Mouse (Mus musculus): ENCODE measurements around the gene Zfp668. TPM values are rescaled to one million over a fixed set of nuclear protein-coding genes. Genes with fewer than 3 reads are reported as not detected.

Gene Zfp668
- total and polyA plus RNA-seq, 3 experiments = 2.4 to 8.6 (median 5.9) TPM

GRCm38 (mm10) chr7:127815116-127815665, 61.4 kb downstream of the Zfp668 start:
- dilution Hi-C loops (cut with MboI; ENCODE audit: extremely low pct_ligation_motif_present, extremely low pct_unique_long_range_greater_than_20kb, low sequenced_read_pairs) = no loop called here
- no peak for TF ChIP-seq CHD2 (IDR thresholded peaks at IDR 0.05; ENCODE audit: low read length)
- TF ChIP-seq MAZ (IDR thresholded peaks at IDR 0.05; ENCODE audit: low read depth, low read length) = no peak
- TF ChIP-seq NRF1 (IDR thresholded peaks at IDR 0.05; ENCODE audit: low read depth, low read length) = no peak
- no peak for TF ChIP-seq RAD21 (IDR thresholded peaks at IDR 0.05; ENCODE audit: low read depth, low read length)
- no peak overlapping the region for H3K9ac ChIP-seq (ENCODE audit: insufficient read depth, low read depth)

GRCm38 (mm10) chr7:127814241-127814921, 62.2 kb downstream of the Zfp668 start:
- dilution Hi-C loops (cut with MboI; ENCODE audit: extremely low pct_ligation_motif_present, extremely low pct_unique_long_range_greater_than_20kb, low sequenced_read_pairs) = no loop called here

More at GRCm38 (mm10) chr7:127815116-127815665, 61.4 kb downstream of the Zfp668 start:
- Histone ChIP-seq H3K79me2 (replicated peaks; ENCODE audit: control insufficient read depth, extremely low read depth, insufficient read depth, poor library complexity, severe bottlenecking) (no peaks in the 10 kb centered on the region), H3K4me1 (ENCODE audit: control insufficient read depth in 1 of 2, insufficient read depth in 2 of 2) (peaks cover 6 to 29% of the 10 kb centered on the region in 2 experiments), H3K9me3 (replicated peaks; ENCODE audit: low read length) (no peaks in the 10 kb centered on the region), H3K27me3 (replicated peaks) (no peaks in the 10 kb centered on the region), H3K36me3 (replicated peaks in 1 of 2; ENCODE audit: control insufficient read depth in 1 of 2, insufficient read depth in 1 of 2, low read length in 1 of 2) (no peaks in the 10 kb centered on the region), H3K4me3 (replicated peaks in 1 of 3; ENCODE audit: low read depth in 2 of 3, low read length in 2 of 3, poor library complexity in 1 of 3) (no peak overlapping the region), H3K4me2 (ENCODE audit: insufficient read depth, low read depth, poor library complexity, severe bottlenecking) (no peak overlapping the region), H3K27ac (ENCODE audit: insufficient read depth, low read depth) (no peak overlapping the region)
- DNase-seq (ENCODE audit: extremely low read depth) = no peak
- in situ Hi-C loops (cut with MboI; ENCODE audit: low pct_ligation_motif_present, low pct_unique_long_range_greater_than_20kb, low sequenced_read_pairs) = loop anchor here (5.0 kb wide), 1 partner anchor 38 kb away; the partner anchor contains the start of gene Setd1a

GRCm38 (mm10) chr7:127813821-127814220, 62.8 kb downstream of the Zfp668 start:
- Histone ChIP-seq H3K27ac (ENCODE audit: insufficient read depth, low read depth) (no peak overlapping the region), H3K79me2 (replicated peaks; ENCODE audit: control insufficient read depth, extremely low read depth, insufficient read depth, poor library complexity, severe bottlenecking) (no peaks in the 10 kb centered on the region), H3K4me1 (ENCODE audit: control insufficient read depth in 1 of 2, insufficient read depth in 2 of 2) (peaks cover 6 to 29% of the 10 kb centered on the region in 2 experiments), H3K4me2 (ENCODE audit: insufficient read depth, low read depth, poor library complexity, severe bottlenecking) (no peak overlapping the region), H3K27me3 (replicated peaks) (no peaks in the 10 kb centered on the region), H3K4me3 (replicated peaks in 1 of 3; ENCODE audit: low read depth in 2 of 3, low read length in 2 of 3, poor library complexity in 1 of 3) (no peak overlapping the region), H3K9ac (ENCODE audit: insufficient read depth, low read depth) (no peak overlapping the region), H3K36me3 (replicated peaks in 1 of 2; ENCODE audit: control insufficient read depth in 1 of 2, insufficient read depth in 1 of 2, low read length in 1 of 2) (no peaks in the 10 kb centered on the region), H3K9me3 (replicated peaks; ENCODE audit: low read length) (no peaks in the 10 kb centered on the region)
- dilution Hi-C loops (cut with MboI; ENCODE audit: extremely low pct_ligation_motif_present, extremely low pct_unique_long_range_greater_than_20kb, low sequenced_read_pairs) (no loop called here), in situ Hi-C loops (cut with MboI; ENCODE audit: low pct_ligation_motif_present, low pct_unique_long_range_greater_than_20kb, low sequenced_read_pairs) (no loop called here)
- no peak for DNase-seq (ENCODE audit: extremely low read depth)
- TF ChIP-seq MAX (IDR thresholded peaks at IDR 0.05; ENCODE audit: low read length) (no peak), UBTF (IDR thresholded peaks at IDR 0.05; ENCODE audit: low read depth, low read length) (no peak), SMC3 (IDR thresholded peaks at IDR 0.05; ENCODE audit: low read depth, low read length) (no peak), NRF1 (IDR thresholded peaks at IDR 0.05; ENCODE audit: low read depth, low read length) (no peak), EP300 (IDR thresholded peaks at IDR 0.05; ENCODE audit: low read length) (no peak), SIN3A (IDR thresholded peaks at IDR 0.05; ENCODE audit: low read length) (no peak), MAFK (IDR thresholded peaks at IDR 0.05; ENCODE audit: insufficient replicate concordance, low read length) (no peak), GABPA (IDR thresholded peaks at IDR 0.05; ENCODE audit: insufficient replicate concordance, low read depth, low read length) (no peak)

More at GRCm38 (mm10) chr7:127814241-127814921, 62.2 kb downstream of the Zfp668 start:
- no peaks in the 10 kb centered on the region for H3K27me3 ChIP-seq (replicated peaks)
- in situ Hi-C loops (cut with MboI; ENCODE audit: low pct_ligation_motif_present, low pct_unique_long_range_greater_than_20kb, low sequenced_read_pairs) = no loop called here
- H3K4me2 ChIP-seq (ENCODE audit: insufficient read depth, low read depth, poor library complexity, severe bottlenecking) = no peak overlapping the region
- peaks cover 6 to 29% of the 10 kb centered on the region in 2 experiments for H3K4me1 ChIP-seq (ENCODE audit: control insufficient read depth in 1 of 2, insufficient read depth in 2 of 2)
- H3K9ac ChIP-seq (ENCODE audit: insufficient read depth, low read depth) = no peak overlapping the region
- TF ChIP-seq MXI1 (IDR thresholded peaks at IDR 0.05; ENCODE audit: low read depth, low read length) (no peak), TBP (conservative IDR thresholded peaks at IDR 0.05; ENCODE audit: low read depth, low read length) (no peak), HCFC1 (IDR thresholded peaks at IDR 0.05; ENCODE audit: low read depth, low read length) (no peak), NELFE (IDR thresholded peaks at IDR 0.05; ENCODE audit: low read depth, low read length) (no peak), CHD1 (IDR thresholded peaks at IDR 0.05; ENCODE audit: low read depth, low read length) (no peak), SIN3A (IDR thresholded peaks at IDR 0.05; ENCODE audit: low read length) (no peak), POLR2A (IDR thresholded peaks at IDR 0.05; ENCODE audit: low read depth, low read length) (no peak), SMC3 (IDR thresholded peaks at IDR 0.05; ENCODE audit: low read depth, low read length) (no peak), ZNF384 (IDR thresholded peaks at IDR 0.05; ENCODE audit: low read depth, low read length) (no peak), ELF1 (IDR thresholded peaks at IDR 0.05; ENCODE audit: low read depth, low read length) (no peak), PAX5 (IDR thresholded peaks at IDR 0.05; ENCODE audit: low read length) (no peak), MAZ (IDR thresholded peaks at IDR 0.05; ENCODE audit: low read depth, low read length) (no peak), E2F4 (IDR thresholded peaks at IDR 0.05; ENCODE audit: insufficient replicate concordance, low read depth, low read length) (no peak), ZMIZ1 (IDR thresholded peaks at IDR 0.05; ENCODE audit: low read depth, low read length) (no peak), JUND (conservative IDR thresholded peaks at IDR 0.05; ENCODE audit: low read depth, low read length) (no peak)
- no peaks in the 10 kb centered on the region for H3K36me3 ChIP-seq (replicated peaks in 1 of 2; ENCODE audit: control insufficient read depth in 1 of 2, insufficient read depth in 1 of 2, low read length in 1 of 2)
- DNase-seq (ENCODE audit: extremely low read depth) = no peak
- H3K4me3 ChIP-seq (replicated peaks in 1 of 3; ENCODE audit: low read depth in 2 of 3, low read length in 2 of 3, poor library complexity in 1 of 3) = no peak overlapping the region
- H3K79me2 ChIP-seq (replicated peaks; ENCODE audit: control insufficient read depth, extremely low read depth, insufficient read depth, poor library complexity, severe bottlenecking) = no peaks in the 10 kb centered on the region
- H3K27ac ChIP-seq (ENCODE audit: insufficient read depth, low read depth) = no peak overlapping the region
- H3K9me3 ChIP-seq (replicated peaks; ENCODE audit: low read length) = no peaks in the 10 kb centered on the region

Data from CH12.LX (cell line).